Mouse (Mus musculus) gastrocnemius, postnatal 25 days (tissue): ENCODE results near the gene Piwil1. TPM values are rescaled to one million over a fixed set of nuclear protein-coding genes. Genes with fewer than 3 reads are reported as not detected.
"Not testable (repeated sequence)": the region's sequence is repeated elsewhere in the genome, so short reads cannot be mapped to it uniquely, and the experiment has no call there.

Experiments
- DNase-seq: peaks from one replicate; pipeline ENCODE4 v3.0.0; 2022
- total RNA-seq, 2 experiments: library from RNA; stranded (reverse); gene quantifications; 1 replicate in 1 of 2; 2 replicates in 1 of 2; pipeline ENCODE4 v1.2.3; 2021

The Piwil1 gene
- total RNA-seq, 2 experiments from 2014 or later, result not detected

DNA sequence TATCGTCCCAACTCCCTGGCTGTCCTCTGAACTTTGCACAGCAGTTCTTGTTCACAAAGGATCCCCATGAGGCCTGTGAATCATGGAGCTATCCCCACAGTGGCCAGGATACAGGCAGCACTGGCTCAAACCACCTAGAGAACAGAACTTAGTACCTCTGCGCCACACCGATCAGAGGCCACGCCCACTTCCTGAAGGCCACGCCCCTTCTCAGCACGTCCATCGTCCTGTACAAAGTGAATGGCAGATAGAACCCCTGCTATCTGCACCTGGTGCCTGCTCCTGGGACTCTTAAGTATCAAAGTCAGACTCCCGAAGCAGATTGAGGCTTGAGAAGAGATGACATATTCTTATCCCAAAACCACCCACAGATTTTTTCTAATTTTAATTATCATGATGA is 8.3 kb downstream of the Piwil1 start:
- no peak for DNase-seq

DNA sequence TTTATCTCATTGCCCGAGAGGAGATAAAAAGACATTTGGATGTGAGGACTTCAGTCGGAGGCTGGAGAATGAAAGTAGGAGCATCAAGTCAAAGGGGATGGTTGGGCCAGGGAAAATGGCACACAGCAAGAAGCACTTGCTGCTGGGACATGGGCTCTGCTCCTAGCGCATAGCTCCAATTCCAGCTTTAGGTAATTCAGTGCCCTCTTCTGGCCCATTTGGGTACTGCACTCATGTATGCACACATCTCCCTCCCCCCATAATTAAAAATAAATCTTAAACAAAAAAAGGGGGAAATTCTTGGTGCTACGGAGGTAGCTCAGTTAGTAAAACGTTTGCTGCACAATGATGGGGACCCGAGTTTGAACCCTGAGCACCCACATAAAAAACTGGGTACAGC is 9.5 kb downstream of the Piwil1 start:
- no peak for DNase-seq

DNA sequence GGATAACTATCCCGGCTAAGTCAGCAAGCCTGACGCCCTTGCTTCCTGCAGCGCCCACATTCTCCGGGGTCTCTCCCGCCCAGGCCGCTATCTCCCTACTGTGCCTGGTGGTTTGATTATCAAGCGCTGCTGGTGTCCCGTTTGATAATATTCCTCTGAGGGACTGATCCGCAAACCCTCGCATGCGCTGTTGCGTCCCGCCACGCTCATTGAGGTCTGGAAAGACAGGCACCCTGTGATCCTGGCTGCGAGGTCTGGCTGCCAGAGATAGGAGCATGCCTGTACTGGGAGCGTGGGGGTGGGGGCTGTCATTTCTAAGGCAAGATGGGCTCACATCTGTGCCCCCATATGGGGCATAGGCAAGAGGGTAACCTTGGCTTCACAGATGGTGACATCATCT is 12.8 kb downstream of the Piwil1 start:
- DNase-seq, result no peak

DNA sequence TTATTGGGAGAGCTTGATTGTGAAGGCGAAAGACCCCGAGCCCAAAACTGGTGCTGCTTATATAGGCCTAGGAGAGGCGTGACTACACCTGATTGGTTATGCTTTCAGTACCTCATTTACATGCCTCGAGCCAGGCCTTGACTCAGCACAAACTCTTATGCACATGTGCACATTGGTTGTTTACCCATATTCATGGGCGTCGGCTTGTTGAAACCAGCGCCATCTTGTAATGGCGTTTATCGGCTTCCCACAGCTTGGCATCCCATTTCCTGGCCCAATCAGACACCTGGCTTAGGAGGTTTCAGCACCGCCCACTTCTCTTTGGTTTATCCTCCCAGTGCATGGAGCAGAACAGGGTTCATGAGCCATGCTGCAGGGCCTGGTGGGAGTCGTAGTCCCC is 18.1 kb downstream of the Piwil1 start:
- not testable (repeated sequence) for DNase-seq

DNA sequence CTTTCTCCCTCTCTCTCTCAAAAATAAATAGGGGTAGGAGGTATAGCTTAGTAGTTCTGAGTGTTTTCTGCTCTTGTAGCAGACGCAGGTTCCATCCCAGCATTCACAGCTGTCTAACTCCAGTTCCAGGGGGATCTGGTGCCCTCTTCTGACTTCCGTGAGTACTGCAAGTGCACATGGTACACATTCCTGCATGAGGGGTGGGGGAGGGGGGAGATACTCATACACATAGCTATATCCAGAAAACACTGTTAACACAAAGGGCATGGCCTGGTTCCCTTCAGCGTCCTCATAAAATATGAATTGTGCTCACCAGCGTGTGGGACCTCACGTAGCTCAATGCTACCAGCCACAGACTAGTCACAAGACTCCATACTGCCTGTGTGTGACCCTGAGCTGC is 27.0 kb downstream of the Piwil1 start:
- no peak for DNase-seq

DNA sequence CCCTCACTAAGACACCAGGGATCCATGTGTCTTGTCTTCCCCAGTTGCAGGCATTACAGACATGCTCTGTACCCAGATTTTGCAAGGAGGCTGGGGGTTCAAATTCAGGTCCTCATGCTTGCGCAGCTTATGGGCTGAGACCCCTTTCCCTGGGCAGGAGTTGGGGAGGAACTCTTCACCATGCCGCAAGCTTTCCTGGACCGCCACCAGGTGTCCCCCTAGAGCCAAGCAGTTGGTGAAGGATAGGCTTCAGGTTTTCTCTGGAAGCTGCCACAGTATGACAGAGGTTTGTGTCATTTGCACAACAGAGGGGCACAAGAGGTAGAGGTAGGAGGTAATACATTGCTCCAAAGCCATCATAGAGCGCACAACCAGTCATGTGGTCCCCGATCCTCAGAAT is 28.3 kb downstream of the Piwil1 start:
- no peak for DNase-seq

DNA sequence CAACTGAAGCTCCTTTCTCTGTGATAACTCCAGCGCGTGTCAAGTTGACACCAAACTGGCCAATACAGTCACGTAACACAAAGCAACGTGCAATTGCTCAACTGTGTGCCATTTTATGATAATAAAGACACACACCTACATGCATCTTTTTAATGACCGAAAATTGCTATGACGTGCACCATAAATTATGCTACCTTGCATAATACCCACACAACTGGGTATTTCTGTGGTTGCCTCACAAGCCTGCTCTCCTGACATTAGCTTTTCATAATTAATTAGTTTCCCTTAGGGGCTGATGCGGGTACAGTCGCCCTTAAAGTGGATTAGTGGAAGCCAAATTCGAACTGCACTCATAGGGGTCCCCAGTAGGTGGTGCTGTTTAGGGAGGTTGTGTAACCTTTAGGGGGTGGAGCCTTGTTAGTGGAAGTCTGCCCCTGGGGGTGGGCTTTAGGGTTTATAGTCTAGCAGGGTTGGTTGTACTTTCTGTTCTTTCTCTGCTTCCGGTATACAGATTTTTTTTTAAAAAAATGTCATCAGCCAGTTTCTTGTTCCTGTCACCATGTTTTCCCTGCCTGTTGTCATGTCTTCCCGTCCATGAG is 30.2 kb downstream of the Piwil1 start:
- no peak for DNase-seq

DNA sequence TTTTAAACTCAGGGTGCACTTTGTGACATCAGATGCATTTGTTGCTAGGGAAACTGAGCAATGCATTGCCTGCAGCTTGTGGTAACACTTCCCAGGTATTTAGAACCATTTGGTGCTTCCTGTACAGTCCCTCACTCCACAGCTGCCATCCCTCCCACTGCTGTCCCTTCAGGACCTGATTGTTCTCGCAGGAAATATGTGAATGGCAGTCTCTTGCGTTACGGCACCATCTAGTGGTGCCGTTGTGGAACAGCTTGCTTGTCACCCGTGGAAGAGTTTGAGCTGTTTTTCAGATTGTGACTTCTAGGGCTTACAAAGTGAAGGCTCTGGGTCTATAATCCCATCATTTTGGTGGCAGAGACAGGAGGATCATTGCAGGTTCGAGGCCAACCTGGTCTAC is 31.6 kb downstream of the Piwil1 start:
- no peak for DNase-seq

DNA sequence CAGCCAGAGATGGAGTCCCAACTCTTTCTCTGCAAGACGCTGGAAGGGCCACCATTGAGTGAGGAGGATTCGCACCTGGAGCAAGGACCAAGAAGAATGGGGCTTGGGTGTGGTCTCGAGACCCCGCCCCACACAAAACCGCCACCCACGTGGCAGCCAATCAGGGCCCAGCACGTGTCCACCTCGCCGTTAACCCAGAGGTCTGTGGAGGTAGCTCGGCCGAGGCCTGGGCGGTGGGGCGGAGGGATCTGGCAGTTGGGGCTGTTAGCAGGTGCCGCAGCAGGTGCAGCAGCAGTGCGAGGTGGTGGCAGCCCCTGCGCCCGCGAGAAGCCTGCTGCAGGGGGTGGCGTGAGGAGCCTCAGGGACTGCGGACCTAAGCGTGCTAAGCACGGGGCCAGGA is 33.6 kb downstream of the Piwil1 start:
- DNase-seq, result no peak

DNA sequence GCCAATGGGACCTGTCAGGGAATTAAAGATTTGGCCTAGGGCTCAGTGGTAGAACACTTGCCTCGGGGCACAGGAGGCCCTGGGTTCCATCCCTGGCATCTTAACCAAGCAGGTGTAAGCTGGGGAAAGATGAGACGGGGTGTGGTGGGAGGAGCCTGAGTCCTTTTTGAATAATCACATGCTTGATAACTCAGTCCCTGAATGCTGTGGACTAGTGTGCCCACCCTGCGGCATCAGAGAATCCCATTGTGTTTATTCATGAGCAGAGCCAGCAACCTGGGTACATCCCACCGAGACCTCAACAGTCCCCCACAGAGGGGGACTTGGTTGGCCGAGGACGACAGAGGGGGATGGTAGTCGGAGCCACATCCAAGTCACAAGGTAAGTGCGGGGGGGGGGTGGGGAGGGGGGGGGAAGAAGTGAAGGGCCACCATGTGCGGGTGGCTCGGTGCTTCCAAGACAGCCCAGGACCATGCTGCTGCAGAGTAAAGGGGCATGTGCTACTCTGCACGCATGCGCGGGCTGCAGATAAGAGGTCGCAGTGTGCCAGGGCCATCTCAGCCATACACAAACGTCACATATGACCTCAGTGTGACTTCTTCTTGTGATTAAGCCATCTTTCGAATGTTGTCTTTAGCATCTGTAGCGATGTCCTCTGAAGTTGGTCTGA is 37.0 kb downstream of the Piwil1 start:
- no peak for DNase-seq

DNA sequence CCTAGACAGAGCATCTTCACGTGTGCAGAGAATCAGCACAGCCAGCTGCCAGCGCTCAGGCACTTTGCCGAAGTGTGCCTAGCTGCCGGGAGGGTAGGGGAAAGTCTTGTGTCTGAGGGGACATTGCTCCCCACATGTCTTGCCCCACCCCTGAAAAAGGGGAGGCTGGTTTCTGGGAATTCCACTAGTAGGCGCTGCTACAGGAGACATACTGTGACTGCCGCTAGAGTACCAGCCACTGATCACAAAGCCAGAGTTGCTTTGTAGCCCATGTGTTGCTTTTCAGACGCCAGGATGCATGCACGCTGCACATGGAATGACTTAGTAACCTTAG is 37.5 kb downstream of the Piwil1 start:
- no peak for DNase-seq

DNA sequence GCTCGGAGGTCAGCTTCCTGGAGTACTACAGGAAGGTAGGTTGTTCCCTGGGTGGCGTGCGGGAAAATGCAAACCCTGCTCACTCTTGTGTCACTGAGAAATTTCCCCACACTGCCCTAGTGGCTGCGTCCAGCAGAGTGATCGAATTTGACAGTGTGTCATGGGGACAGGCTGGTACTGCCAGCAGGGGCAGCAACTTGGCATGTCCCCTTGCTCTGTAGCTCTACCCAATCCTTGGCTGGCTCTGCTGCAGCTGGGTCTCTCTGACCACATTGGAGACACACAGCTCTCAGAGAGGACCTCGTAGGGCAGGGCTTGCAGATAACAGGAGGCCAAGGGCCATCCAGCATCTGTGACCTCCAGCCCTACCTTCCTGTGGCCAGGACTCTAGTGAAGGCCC is 42.0 kb downstream of the Piwil1 start:
- no peak for DNase-seq

DNA sequence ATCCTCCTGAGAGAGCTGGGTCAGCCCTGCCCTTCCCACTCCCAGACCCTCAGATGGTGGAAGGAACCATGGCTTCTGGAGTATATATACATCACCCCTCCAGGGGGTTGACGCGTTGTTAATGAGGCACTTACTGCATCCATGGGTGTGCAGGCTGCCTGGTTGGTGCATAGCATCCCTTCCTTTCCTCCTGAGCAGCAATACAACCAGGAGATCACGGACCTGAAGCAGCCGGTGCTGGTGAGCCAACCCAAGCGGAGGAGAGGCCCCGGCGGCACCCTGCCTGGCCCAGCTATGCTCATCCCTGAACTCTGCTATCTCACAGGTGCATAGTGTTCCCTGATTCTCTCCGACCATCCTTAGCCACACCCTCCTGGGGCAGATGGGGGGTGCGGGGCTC is 42.9 kb downstream of the Piwil1 start:
- DNase-seq, result no peak

DNA sequence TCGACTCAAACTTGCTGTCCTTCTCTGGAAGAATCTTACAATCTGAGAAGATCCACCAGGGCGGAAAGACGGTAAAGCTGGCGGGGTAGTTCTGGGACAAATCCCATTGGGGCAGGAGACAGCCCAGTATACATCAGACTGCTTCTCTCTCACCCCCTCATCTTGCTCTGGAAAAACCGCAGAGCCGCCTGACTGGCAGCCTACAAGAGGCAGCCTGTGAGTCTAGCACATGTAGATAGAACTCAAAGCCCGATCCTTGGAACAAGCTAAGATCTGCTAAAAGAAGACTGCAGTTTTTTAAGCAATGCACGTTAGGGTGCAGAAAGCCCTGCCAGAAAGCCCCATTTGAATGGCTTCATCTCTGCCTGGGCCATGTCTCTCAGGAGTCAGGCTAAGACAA is 43.9 kb downstream of the Piwil1 start:
- DNase-seq, result no peak

DNA sequence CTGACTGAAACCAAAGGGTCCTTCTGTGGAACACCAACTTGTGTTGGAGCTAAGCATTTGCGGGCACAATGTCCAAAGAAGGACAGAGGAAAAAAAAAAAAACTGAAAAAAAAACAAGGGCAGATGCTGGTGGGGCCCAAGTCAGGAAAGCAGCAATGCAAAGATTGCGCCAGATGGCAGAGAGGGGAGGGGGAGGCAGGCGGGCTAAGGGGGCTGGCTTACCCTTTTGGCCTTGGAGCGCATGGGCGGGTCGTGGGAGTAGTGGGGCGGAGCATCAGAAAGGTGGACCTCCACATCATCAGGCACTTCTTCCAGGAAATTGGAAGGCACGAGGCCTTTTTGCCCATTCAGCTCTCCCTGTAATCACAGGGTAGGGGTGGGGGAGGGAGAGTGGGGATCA is 58.8 kb downstream of the Piwil1 start:
- DNase-seq, result no peak

DNA sequence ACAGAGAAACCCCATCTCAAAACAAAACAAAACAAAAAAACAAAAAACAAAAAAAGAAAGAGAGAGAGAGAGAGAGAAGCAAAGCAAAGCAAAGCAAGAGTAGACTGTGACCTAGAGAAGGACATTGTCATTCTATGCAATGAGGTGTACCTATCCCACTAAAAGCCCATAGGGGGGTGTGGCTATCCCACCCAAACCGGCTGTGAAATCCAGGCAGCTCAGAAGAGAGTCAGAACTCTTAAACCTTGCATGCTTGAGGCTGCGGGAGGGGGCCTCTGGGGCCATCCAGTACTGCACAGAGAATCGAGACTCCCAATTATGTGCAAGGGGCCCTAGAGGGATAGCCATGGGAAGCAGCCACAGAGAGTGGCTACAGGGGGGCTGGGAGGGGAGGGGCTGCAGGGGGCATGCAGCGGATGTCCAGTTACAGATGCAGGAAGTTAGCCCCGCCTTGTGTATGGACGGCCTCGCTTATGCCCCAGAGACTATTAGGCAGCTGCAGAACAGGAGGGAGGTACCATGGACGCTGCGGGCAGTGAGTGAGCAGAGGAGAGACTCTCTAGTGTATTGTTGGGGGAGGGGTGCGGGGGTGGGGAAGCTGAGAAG is 66.8 kb downstream of the Piwil1 start:
- DNase-seq, result no peak

DNA sequence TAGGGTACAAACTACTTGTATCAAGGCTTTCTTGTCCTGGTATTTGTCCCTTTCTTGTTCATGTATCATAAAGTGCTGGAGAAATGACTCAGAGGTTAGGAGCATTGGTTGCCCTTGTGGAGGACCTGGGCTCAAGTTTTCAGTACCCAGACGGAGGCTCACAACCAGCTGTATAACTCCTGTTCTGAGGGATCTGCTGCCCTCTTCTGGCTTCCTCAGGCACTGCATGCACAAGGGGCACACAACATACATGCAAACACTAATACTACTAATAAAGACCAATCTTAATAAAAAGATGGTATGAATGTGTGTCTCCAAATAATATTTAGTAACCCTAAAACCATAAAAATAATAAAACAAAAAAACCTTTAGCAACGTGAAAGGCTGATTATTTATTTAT is 74.1 kb downstream of the Piwil1 start:
- DNase-seq, result no peak

DNA sequence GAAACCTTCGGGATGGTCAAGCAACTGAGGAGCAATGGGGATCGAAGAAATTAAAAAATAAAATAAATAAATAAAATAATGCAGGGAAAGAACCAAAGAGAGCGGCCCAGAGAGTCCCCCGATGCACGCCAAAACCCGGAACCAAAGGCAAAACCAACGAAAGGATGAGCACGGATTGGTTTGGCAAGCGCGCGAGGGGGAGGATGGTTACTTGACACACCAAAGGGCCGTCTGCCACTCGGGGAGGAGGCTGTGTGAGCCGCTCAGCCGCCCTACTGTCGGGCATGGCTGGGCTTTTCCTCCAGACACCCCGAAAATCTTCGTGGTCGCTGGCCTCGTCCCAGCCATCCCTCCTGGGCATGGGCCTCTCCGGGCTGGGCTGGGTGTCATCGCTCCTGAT is 79.3 kb downstream of the Piwil1 start:
- no peak for DNase-seq

DNA sequence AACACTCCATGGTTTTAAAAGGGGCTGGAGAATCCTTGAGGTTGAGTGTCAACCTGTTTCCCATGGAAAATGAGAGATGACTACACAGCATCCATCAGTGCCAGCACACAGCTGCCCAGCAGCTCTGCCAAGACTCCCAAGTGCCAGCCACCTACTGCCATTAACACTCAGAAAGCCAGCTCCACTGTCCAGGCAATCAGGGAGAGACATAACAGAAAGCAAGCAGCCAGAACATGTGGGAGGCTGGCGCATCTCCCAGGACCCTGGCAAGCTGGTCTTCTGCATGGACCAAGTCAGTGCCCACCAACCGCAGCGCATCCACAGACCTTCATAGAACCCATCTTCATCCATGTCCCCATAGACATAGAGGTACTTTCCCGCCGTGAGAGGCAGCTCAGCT is 98.3 kb downstream of the Piwil1 start:
- no peak for DNase-seq

Other genes starting within 250 kb of the Piwil1 start
- 1 to 10 TPM; 3.3 to 4.2 TPM for gene Fzd10, start 101.7 kb upstream of the Piwil1 start, total RNA-seq